Mouse (Mus musculus) kidney, embryonic 14.5 days (tissue): ENCODE data around the gene Prim1. TPM values are rescaled to one million over a fixed set of nuclear protein-coding genes. Genes with fewer than 3 reads are reported as not detected.
A peak's percentile ranks its signal among the peaks of the same experiment; 100 is the strongest.

Experiments
- ATAC-seq: fragments of 200-750 bp; cut with Nextera tagmentation; 2 replicates; pipeline ENCODE4 v1.8.0; 2017; ENCODE audit warnings: moderate number of reproducible peaks, mild to moderate bottlenecking, moderate TSS enrichment, moderate library complexity; ENCODE audit not compliant: low FRiP score, low TSS enrichment
- H3K27ac ChIP-seq: fragments of 300-500 bp; sonication (generic); 2 replicates; pipeline ENCODE4 v1.5.1; 2014; ENCODE audit warnings: low read depth, mild to moderate bottlenecking, low read length, moderate library complexity, mixed read lengths
- H3K27me3 ChIP-seq: fragments of 300-500 bp; sonication (generic); 2 replicates; pipeline ENCODE4 v1.6.1; 2014; ENCODE audit warnings: mild to moderate bottlenecking, low read length; ENCODE audit not compliant: control insufficient read depth, insufficient read depth
- H3K36me3 ChIP-seq: fragments of 300-500 bp; sonication (generic); 2 replicates; pipeline ENCODE4 v1.6.1; 2014; ENCODE audit warnings: low read length, mixed read lengths; ENCODE audit not compliant: control insufficient read depth, insufficient read depth
- H3K4me1 ChIP-seq: fragments of 300-500 bp; sonication (generic); 2 replicates; pipeline ENCODE4 v1.6.1; 2014; ENCODE audit warnings: low read length, mixed read lengths; ENCODE audit not compliant: control insufficient read depth, insufficient read depth
- H3K4me2 ChIP-seq: fragments of 300-500 bp; sonication (generic); replicated peaks from 2 replicates; pipeline ENCODE4 v1.6.1; 2014; ENCODE audit warnings: low read depth, mild to moderate bottlenecking, low read length
- H3K4me3 ChIP-seq: fragments of 300-500 bp; sonication (generic); 2 replicates; pipeline ENCODE4 v1.5.1; 2014; ENCODE audit warnings: mild to moderate bottlenecking, low read length
- H3K9ac ChIP-seq: fragments of 300-500 bp; sonication (generic); 2 replicates; pipeline ENCODE4 v1.6.1; 2014; ENCODE audit warnings: low read depth, mild to moderate bottlenecking, low read length, moderate library complexity
- H3K9me3 ChIP-seq: fragments of 300-500 bp; sonication (generic); 2 replicates; pipeline ENCODE4 v1.6.1; 2016; ENCODE audit warnings: low read length; ENCODE audit not compliant: control insufficient read depth
- WGBS: fragments of 180-500 bp; shearing (Covaris S2); extraction: QIAGEN DNeasy Blood & Tissue Kit; methylation state at CpG from one replicate; pipeline ENCODE4 v1.1.7; 2014; 5-methylcytosine and 5-hydroxymethylcytosine counted together
- polyA plus RNA-seq: library from polyadenylated mRNA; unstranded; fragments of >200 nt; fragmentation: Nextera tagmentation; extraction: Ambion mirVana; gene quantifications from 2 replicates; pipeline ENCODE4 v1.2.1, GENCODE M21; 2014

Prim1 gene
- polyA plus RNA-seq, 1 experiment from 2014 or later = 98.1 TPM

GRCm38 (mm10) chr10:128023496-128023895 lies 8.5 kb downstream of the Prim1 start:
- 96% methylated on average over 10 of the region's 10 CpGs for WGBS
- Histone ChIP-seq H3K4me3 (no peak overlapping the region), H3K27me3 (no peaks in the 10 kb centered on the region), H3K9ac (no peak overlapping the region), H3K9me3 (no peaks in the 10 kb centered on the region), H3K4me1 (no peaks in the 10 kb centered on the region), H3K4me2 (no peak overlapping the region), H3K36me3 (peaks cover 79% of the 10 kb centered on the region), H3K27ac (no peak overlapping the region)
- ATAC-seq = no peak

DNA sequence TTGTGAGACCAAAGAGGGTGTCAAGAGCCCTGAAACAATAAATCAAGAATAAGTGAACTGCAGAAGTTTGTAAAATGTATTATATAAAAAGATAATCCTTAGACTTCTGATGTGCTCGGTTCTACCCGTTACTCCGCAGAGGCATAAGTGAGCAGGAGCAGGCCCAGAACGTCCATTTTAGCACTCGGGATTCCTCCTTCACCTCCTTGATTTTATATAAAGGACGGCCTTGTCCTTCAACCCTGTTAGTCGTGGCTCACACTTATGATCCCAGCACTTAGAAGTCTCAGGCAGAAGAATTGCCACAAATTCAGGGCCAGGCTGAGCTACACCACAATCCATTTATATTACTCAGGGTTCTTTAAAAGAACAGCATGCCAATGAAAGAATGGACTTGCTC lies 15.0 kb downstream of the Prim1 start:
- Histone ChIP-seq H3K4me3 (no peak overlapping the region), H3K36me3 (peaks cover 53% of the 10 kb centered on the region), H3K27ac (no peak overlapping the region), H3K4me1 (no peaks in the 10 kb centered on the region; the same call in 1 of the 2 replicates), H3K4me2 (no peak overlapping the region), H3K9ac (no peak overlapping the region), H3K27me3 (no peaks in the 10 kb centered on the region), H3K9me3 (no peaks in the 10 kb centered on the region)
- WGBS = 93% methylated on average over 7 of the region's 7 CpGs
- no peak for ATAC-seq

DNA sequence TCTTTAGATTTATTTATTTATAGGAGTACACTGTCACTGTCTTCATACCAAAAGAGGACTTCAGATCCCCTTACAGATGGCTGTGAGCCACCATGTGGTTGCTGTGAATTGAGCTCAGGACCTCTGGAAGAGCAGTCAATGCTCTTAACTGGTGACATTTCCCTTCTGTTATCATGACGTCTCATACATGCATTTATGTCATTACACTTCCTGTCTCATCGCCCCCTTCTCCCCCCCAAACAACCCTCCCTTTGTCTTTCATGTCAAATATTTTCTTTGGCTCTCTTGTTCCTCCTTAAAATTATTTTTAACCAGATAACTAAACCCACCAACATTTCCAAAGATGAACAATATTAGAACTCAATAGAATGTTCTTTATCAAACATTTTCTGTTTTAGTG lies 15.9 kb downstream of the Prim1 start:
- Histone ChIP-seq H3K4me2 (no peak overlapping the region), H3K27ac (no peak overlapping the region), H3K9me3 (no peaks in the 10 kb centered on the region), H3K27me3 (no peaks in the 10 kb centered on the region), H3K4me1 (no peaks in the 10 kb centered on the region; the same call in 1 of the 2 replicates), H3K4me3 (no peak overlapping the region), H3K36me3 (peaks cover 44% of the 10 kb centered on the region), H3K9ac (no peak overlapping the region)
- ATAC-seq = no peak
- 66% methylated on average over 2 of the region's 2 CpGs for WGBS

GRCm38 (mm10) chr10:128036746-128037425 lies 21.9 kb downstream of the Prim1 start:
- Histone ChIP-seq H3K27ac (peak overlapping the region; percentile 95), H3K36me3 (peaks cover 37% of the 10 kb centered on the region), H3K4me2 (peak overlapping the region; percentile 85), H3K9ac (peak overlapping the region; percentile 98), H3K27me3 (no peaks in the 10 kb centered on the region), H3K4me3 (peak overlapping the region; percentile 73), H3K9me3 (no peaks in the 10 kb centered on the region), H3K4me1 (peaks cover 28% of the 10 kb centered on the region)
- 2% methylated on average over 10 of the region's 10 CpGs for WGBS
- no peak for ATAC-seq

GRCm38 (mm10) chr10:128037921-128038320 lies 23.0 kb downstream of the Prim1 start:
- Histone ChIP-seq H3K27me3 (no peaks in the 10 kb centered on the region), H3K27ac (no peak overlapping the region), H3K9ac (no peak overlapping the region), H3K4me2 (peak overlapping the region; percentile 23), H3K36me3 (peaks cover 41% of the 10 kb centered on the region), H3K9me3 (no peaks in the 10 kb centered on the region), H3K4me3 (peak overlapping the region; percentile 8; the same call in 1 of the 2 replicates), H3K4me1 (peaks cover 28% of the 10 kb centered on the region)
- 80% methylated on average over 3 of the region's 3 CpGs for WGBS
- no peak for ATAC-seq

GRCm38 (mm10) chr10:128039167-128039566 lies 24.2 kb downstream of the Prim1 start:
- H3K36me3 ChIP-seq = peaks cover 53% of the 10 kb centered on the region
- peaks cover 31% of the 10 kb centered on the region for H3K4me1 ChIP-seq
- ATAC-seq = 0 out of 2 replicates have a peak, but pooled peaks have one; percentile 21
- no peak overlapping the region for H3K9ac ChIP-seq
- H3K4me2 ChIP-seq = no peak overlapping the region
- no peaks in the 10 kb centered on the region for H3K9me3 ChIP-seq
- no peak overlapping the region for H3K27ac ChIP-seq
- no peak overlapping the region for H3K4me3 ChIP-seq
- 14% methylated on average over 5 of the region's 5 CpGs for WGBS
- no peaks in the 10 kb centered on the region for H3K27me3 ChIP-seq

GRCm38 (mm10) chr10:128039858-128040257 lies 24.9 kb downstream of the Prim1 start:
- Histone ChIP-seq H3K27ac (no peak overlapping the region), H3K27me3 (no peaks in the 10 kb centered on the region), H3K4me3 (no peak overlapping the region), H3K4me2 (no peak overlapping the region), H3K36me3 (peaks cover 60% of the 10 kb centered on the region), H3K4me1 (peaks cover 31% of the 10 kb centered on the region), H3K9me3 (no peaks in the 10 kb centered on the region), H3K9ac (no peak overlapping the region)
- ATAC-seq = no peak
- WGBS = 65% methylated on average over 3 of the region's 3 CpGs

GRCm38 (mm10) chr10:128040293-128040692 lies 25.3 kb downstream of the Prim1 start:
- no peaks in the 10 kb centered on the region for H3K27me3 ChIP-seq
- no peak overlapping the region for H3K9ac ChIP-seq
- peaks cover 31% of the 10 kb centered on the region for H3K4me1 ChIP-seq
- WGBS = 85% methylated on average over 5 of the region's 5 CpGs
- no peak overlapping the region for H3K27ac ChIP-seq
- H3K9me3 ChIP-seq = no peaks in the 10 kb centered on the region
- peaks cover 64% of the 10 kb centered on the region for H3K36me3 ChIP-seq
- no peak overlapping the region for H3K4me2 ChIP-seq
- H3K4me3 ChIP-seq = no peak overlapping the region
- ATAC-seq = no peak

- Histone ChIP-seq H3K9me3 (no peaks in the 10 kb centered on the region), H3K4me1 (peaks cover 31% of the 10 kb centered on the region), H3K4me3 (no peak overlapping the region), H3K4me2 (no peak overlapping the region), H3K9ac (no peak overlapping the region), H3K27me3 (no peaks in the 10 kb centered on the region), H3K27ac (no peak overlapping the region), H3K36me3 (peaks cover 78% of the 10 kb centered on the region)
- whole genome bisulfite sequencing = 77% methylated on average over 4 of the region's 4 CpGs
- ATAC-seq = no peak
Measured at GRCm38 (mm10) chr10:128041636-128042035, 26.7 kb downstream of the Prim1 start.
